In genomic region chr11:110251534-110251933, GRCm38 (mm10) we compare ENCODE assay signal across 8 mouse cellular contexts. TPM values are rescaled to one million over a fixed set of nuclear protein-coding genes. Genes with fewer than 3 reads are reported as not detected.
A peak's percentile ranks its signal among the peaks of the same experiment; 100 is the strongest.
DNase-seq lines count a peak whose midpoint lies in the region; ATAC-seq and TF ChIP-seq lines count a peak whose summit lies in the region.

TSS of gene Abca6 (minus strand) at chr11:110251776.

- H3K36me3 ChIP-seq in embryonic facial prominence, embryonic 15.5 days = no peaks in the 10 kb centered on the region
- no peaks in the 10 kb centered on the region for H3K36me3 ChIP-seq in limb, embryonic 15.5 days
- no peaks in the 10 kb centered on the region for H3K36me3 ChIP-seq in midbrain, postnatal 0 days (ENCODE audit: insufficient read depth, low read length)

- no peak for TF ChIP-seq CTCF in midbrain, postnatal 0 days (IDR thresholded peaks at IDR 0.05)

- H3K27me3 ChIP-seq in embryonic facial prominence, embryonic 15.5 days = no peaks in the 10 kb centered on the region
- H3K27me3 ChIP-seq in limb, embryonic 15.5 days = no peaks in the 10 kb centered on the region
- H3K27me3 ChIP-seq in midbrain, postnatal 0 days (ENCODE audit: insufficient read depth, low read length) = no peaks in the 10 kb centered on the region

- peak within 1 kb of the TSS; percentile 36 for H3K4me3 ChIP-seq in embryonic facial prominence, embryonic 15.5 days (replicated peaks)
- H3K4me3 ChIP-seq in limb, embryonic 15.5 days = peak within 1 kb of the TSS; percentile 17
- peak within 1 kb of the TSS; percentile 25; the same call in 1 of the 2 replicates for H3K4me3 ChIP-seq in midbrain, postnatal 0 days (ENCODE audit: low read depth, low read length)

- H3K4me2 ChIP-seq in embryonic facial prominence, embryonic 15.5 days (replicated peaks) = peak within 1 kb of the TSS; percentile 39
- 0 out of 2 replicates have a peak within 1 kb of the TSS, but pooled peaks have one; percentile 14 for H3K4me2 ChIP-seq in limb, embryonic 15.5 days
- H3K4me2 ChIP-seq in midbrain, postnatal 0 days (ENCODE audit: low read depth, low read length, poor library complexity, severe bottlenecking) = peak within 1 kb of the TSS; percentile 41

- intact Hi-C loops in heart, postnatal 10 days (cut with DNase I) = no loop called here
- intact Hi-C loops in left cerebral cortex, postnatal 36 days (cut with DNase I) = no loop called here

- H3K9ac ChIP-seq in embryonic facial prominence, embryonic 15.5 days = no peak within 1 kb of the TSS; the same call in 1 of the 2 replicates
- H3K9ac ChIP-seq in limb, embryonic 15.5 days = no peak within 1 kb of the TSS
- no peak within 1 kb of the TSS for H3K9ac ChIP-seq in midbrain, postnatal 0 days (replicated peaks; ENCODE audit: low read length, poor library complexity, severe bottlenecking)

- H3K4me1 ChIP-seq in embryonic facial prominence, embryonic 15.5 days = no peaks in the 10 kb centered on the region
- H3K4me1 ChIP-seq in limb, embryonic 15.5 days = no peaks in the 10 kb centered on the region
- no peaks in the 10 kb centered on the region for H3K4me1 ChIP-seq in midbrain, postnatal 0 days (ENCODE audit: insufficient read depth, low read length)

- H3K27ac ChIP-seq in embryonic facial prominence, embryonic 15.5 days (replicated peaks) = no peak within 1 kb of the TSS
- H3K27ac ChIP-seq in limb, embryonic 15.5 days = no peak within 1 kb of the TSS
- H3K27ac ChIP-seq in midbrain, postnatal 0 days (ENCODE audit: low read depth, low read length) = no peak within 1 kb of the TSS

- no peaks in the 10 kb centered on the region for H3K9me3 ChIP-seq in embryonic facial prominence, embryonic 15.5 days (replicated peaks)
- no peaks in the 10 kb centered on the region for H3K9me3 ChIP-seq in limb, embryonic 15.5 days
- no peaks in the 10 kb centered on the region for H3K9me3 ChIP-seq in midbrain, postnatal 0 days (ENCODE audit: low read length)

- DNase-seq in layer of hippocampus, adult 9-11 months = peak; percentile 36
- DNase-seq in layer of hippocampus, postnatal 25 days (ENCODE audit: extremely low spot score in 1 of 2, low spot score in 1 of 2) = no peak
- DNase-seq in heart, postnatal 10 days = peak; percentile 54 to 57
- DNase-seq in midbrain, postnatal 0 days (ENCODE audit: low spot score) = peak; percentile 46
- DNase-seq in left cerebral cortex, postnatal 36 days (ENCODE audit: low spot score in 2 of 2) = no peak

- 11% methylated on average over 8 of the region's 8 CpGs for WGBS in embryonic facial prominence, embryonic 15.5 days
- WGBS in limb, embryonic 15.5 days = 19% methylated on average over 8 of the region's 8 CpGs
- WGBS in midbrain, postnatal 0 days = 14% methylated on average over 8 of the region's 8 CpGs

- no peak for ATAC-seq in embryonic facial prominence, embryonic 15.5 days (ENCODE audit: insufficient number of reproducible peaks, low FRiP score, low TSS enrichment, low read depth)
- no peak for ATAC-seq in limb, embryonic 15.5 days (ENCODE audit: insufficient number of reproducible peaks, low FRiP score, low TSS enrichment, low read depth)
- no peak for ATAC-seq in midbrain, postnatal 0 days (ENCODE audit: low FRiP score)
- no peak for ATAC-seq in activated CD4-positive, CD25-positive, alpha-beta regulatory T cell, adult 4 months

RNA-seq across cellular contexts. Expression of gene Abca6, which starts in this region (rescaled TPM):
- total RNA-seq in layer of hippocampus, postnatal 25 days (2021) = 1 to 10 TPM; 1.6 to 2.1 TPM
- 1.2 TPM in 2 replicates for polyA plus RNA-seq in embryonic facial prominence, embryonic 15.5 days (2015; fragmentation: Nextera tagmentation; extraction: Ambion mirVana)
- 1 to 10 TPM; 6.9 to 7.7 TPM for total RNA-seq in heart, postnatal 10 days (2021)
- 0.58 and 0.88 TPM in 2 replicates for polyA plus RNA-seq in limb, embryonic 15.5 days (2015; fragmentation: Nextera tagmentation; extraction: Ambion mirVana)
- 0.44 and 2.0 TPM in 2 replicates for total RNA-seq in midbrain, postnatal 0 days (2014; rRNA removed)
- 0.29 and 0.49 TPM in 2 replicates for polyA plus RNA-seq in midbrain, postnatal 0 days (2015; fragmentation: Nextera tagmentation; extraction: Ambion mirVana)
- total RNA-seq in left cerebral cortex, postnatal 36 days (2021) = 1 to 10 TPM; 1.1 to 1.6 TPM
- polyA plus RNA-seq in activated CD4-positive, CD25-positive, alpha-beta regulatory T cell, adult 4 months (2017; shearing (Covaris generic)) = not detected

Comparison
In these comparisons a context has a peak if more than half of its experiments do, and no peak if none do; other contexts are left out.
1. DNase-seq: peak in layer of hippocampus, adult 9-11 months (single experiment), heart, postnatal 10 days (2 of 2) and midbrain, postnatal 0 days (single experiment); none in layer of hippocampus, postnatal 25 days (0 of 2) and left cerebral cortex, postnatal 36 days (0 of 2).
2. Peak in every context shown above with its lines, with median percentiles within 50 percentile points of each other: H3K4me2 ChIP-seq and H3K4me3 ChIP-seq.